Mouse (Mus musculus) left cerebral cortex, postnatal 4 days (tissue): ENCODE results near the gene Notch4. TPM values are rescaled to one million over a fixed set of nuclear protein-coding genes. Genes with fewer than 3 reads are reported as not detected.
A peak's percentile ranks its signal among the peaks of the same experiment; 100 is the strongest.
"Not testable (repeated sequence)": the region's sequence is repeated elsewhere in the genome, so short reads cannot be mapped to it uniquely, and the experiment has no call there.

Source experiments
- DNase-seq: peaks from one replicate; pipeline ENCODE4 v3.0.0-alpha.2; 2022
- intact Hi-C: fragments of 180-260 bp; cut with DNase I; formaldehyde crosslinking; loops from one replicate; pipeline ENCODE4 v1.15.1; 2025
- total RNA-seq, 2 experiments: library from RNA; stranded (reverse); gene quantifications; 2 replicates each; pipeline ENCODE4 v1.2.3; 2021

The Notch4 gene
- 1 to 10 TPM; 9.8 TPM for total RNA-seq

- intact Hi-C loops = no loop called here
- DNase-seq = no peak
Measured at GRCm38 (mm10) chr17:34564003-34564421, at the start of gene Notch4. Gene Notch4 (plus strand): TSS chr17:34564268.

DNA sequence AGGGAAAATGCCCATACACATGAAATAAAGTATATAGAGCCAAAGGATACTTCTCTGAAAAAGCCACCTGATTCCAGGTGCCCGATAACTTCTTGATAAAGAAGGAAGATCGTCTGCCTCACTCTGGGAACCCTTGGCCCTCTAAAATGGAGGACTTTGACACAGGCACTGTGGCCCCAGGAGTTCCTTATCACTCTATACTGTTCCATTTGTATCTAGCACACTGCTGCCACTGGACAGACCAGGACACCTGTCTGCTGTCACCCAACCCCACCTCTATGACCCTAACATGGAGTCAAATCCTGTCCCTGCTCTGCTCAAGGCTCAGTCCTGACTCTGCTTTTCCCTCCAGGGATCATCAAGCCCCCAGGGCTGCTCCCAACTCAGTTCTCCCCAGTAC is 47.6 kb upstream of the Notch4 start:
- no peak for DNase-seq
- intact Hi-C loops = no loop called here

- intact Hi-C loops = no loop called here
- no peak for DNase-seq
Measured at GRCm38 (mm10) chr17:34517252-34517651, 46.8 kb upstream of the Notch4 start, which contains the start of gene Btnl6. Gene Btnl6 (minus strand): TSS chr17:34517352.

GRCm38 (mm10) chr17:34517795-34518194 is 46.3 kb upstream of the Notch4 start:
- DNase-seq = no peak
- intact Hi-C loops = no loop called here

- intact Hi-C loops, DNase-seq: not testable (repeated sequence)
Measured at GRCm38 (mm10) chr17:34518571-34518970, 45.5 kb upstream of the Notch4 start.

GRCm38 (mm10) chr17:34519001-34519400 is 45.1 kb upstream of the Notch4 start:
- DNase-seq = no peak
- intact Hi-C loops = no loop called here

DNA sequence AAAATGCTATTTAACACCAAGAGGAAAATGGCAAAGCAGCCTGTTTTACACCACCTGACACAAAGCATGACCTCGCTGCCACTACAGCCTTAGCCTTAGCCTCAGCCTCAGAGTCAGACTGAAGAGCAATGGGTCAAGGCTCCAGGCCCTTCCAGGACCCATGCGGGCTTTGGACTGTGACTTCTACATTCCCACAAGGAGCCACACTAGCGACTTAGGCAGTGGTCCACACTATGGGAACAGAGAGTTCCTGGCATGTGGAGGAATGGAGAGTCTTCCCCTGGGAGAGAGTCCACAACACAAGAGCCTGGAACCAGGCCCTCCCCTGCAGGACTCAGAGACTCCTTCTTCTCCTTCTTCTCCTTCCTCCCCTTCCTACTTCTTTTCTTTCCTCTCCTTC is 31.4 kb upstream of the Notch4 start:
- no peak for DNase-seq
- intact Hi-C loops = no loop called here

- intact Hi-C loops, DNase-seq: not testable (repeated sequence)
Measured at GRCm38 (mm10) chr17:34543567-34543966, 20.5 kb upstream of the Notch4 start.

DNA sequence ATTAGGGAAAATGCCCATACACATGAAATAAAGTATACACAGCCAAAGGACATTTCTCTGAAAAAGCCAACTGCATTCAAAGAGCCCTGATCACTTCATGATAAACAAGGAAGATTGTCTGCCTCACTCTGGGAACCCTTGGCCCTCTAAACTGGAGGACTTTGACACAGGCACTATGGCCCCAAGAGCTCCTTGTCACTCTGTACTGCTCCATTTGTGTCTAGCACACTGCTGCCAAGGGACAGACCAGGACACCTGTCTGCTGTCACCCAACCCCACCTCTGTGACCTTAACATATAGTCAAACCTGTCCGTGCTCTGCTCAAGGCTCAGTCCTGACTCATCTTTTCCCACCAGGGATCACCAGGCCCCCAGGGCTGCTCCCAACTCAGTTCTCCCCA is 17.3 kb upstream of the Notch4 start:
- intact Hi-C loops = no loop called here
- DNase-seq = no peak

GRCm38 (mm10) chr17:34547601-34548000 is 16.5 kb upstream of the Notch4 start:
- DNase-seq = no peak
- intact Hi-C loops = no loop called here

DNA sequence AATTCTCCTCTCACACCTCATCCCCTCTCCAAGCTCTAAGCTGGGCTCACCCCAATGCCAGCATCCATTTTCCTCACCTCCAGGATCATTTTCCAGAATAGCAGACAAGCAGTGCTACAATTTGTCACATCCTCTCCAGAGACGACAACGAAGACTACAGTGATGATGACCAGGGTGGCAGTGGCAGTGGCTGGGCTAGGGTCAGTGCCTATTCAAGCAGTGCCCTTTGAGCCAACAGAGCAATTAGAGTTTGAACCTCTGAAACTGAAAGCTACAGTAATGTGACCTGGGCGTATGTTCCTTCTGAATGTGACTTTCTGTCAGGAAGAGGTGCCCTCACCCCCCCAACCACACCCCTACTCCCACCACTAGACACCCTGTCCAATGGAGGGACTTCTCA is 14.9 kb upstream of the Notch4 start:
- no peak for DNase-seq
- intact Hi-C loops = no loop called here

DNA sequence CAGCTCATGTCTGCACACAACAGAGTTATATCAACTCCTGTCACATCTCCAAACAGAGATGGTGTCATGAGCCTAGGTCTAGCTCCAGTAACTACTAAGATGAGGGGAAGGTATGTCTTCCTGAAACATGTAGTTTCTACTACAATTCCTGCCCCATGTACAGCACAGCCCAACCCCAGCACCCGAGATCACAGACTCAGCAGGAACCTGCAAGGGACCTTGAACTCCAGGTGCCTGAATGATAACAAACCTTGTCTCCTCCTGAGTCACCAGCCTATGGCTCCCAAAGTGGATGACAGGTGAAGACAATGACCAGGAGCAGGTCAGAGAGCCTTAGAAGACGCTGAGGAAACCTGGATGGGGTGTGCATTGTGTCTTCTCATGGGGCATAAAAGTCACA is 14.2 kb upstream of the Notch4 start:
- intact Hi-C loops = no loop called here
- no peak for DNase-seq

GRCm38 (mm10) chr17:34555483-34555882 is 8.6 kb upstream of the Notch4 start:
- intact Hi-C loops = loop anchor here (5.0 kb wide), 1 partner anchor 118 kb away; no protein-coding TSS in a partner anchor
- DNase-seq = peak; percentile 82

DNA sequence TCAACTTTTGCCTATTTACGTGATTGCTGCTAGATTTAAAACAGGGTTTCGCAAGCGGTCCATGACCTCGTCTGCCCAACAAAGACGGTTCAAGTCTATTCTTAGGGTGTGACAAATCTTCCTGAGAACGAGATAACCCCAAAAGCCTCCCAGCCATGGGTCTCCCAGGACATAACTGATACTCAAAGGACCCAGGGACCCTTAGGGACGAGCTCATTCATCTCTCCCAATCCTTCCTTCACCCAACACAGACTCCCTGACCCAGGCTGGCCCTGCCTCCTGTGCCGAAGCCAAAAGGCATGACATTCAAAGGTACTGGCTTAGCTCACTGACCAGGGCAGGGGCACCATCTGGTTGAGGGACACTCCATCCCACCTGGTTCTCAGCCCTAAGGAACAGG is 7.7 kb upstream of the Notch4 start:
- no peak for DNase-seq
- intact Hi-C loops = loop anchor here (5.0 kb wide), 1 partner anchor 119 kb away; no protein-coding TSS in a partner anchor

- intact Hi-C loops = loop anchor here (5.0 kb wide), 1 partner anchor 120 kb away; no protein-coding TSS in a partner anchor
- no peak for DNase-seq
Measured at GRCm38 (mm10) chr17:34557411-34557810, 6.7 kb upstream of the Notch4 start.

GRCm38 (mm10) chr17:34559116-34559515 is 5.0 kb upstream of the Notch4 start:
- no peak for DNase-seq
- intact Hi-C loops = loop anchor here (5.0 kb wide), 1 partner anchor 122 kb away; no protein-coding TSS in a partner anchor

DNA sequence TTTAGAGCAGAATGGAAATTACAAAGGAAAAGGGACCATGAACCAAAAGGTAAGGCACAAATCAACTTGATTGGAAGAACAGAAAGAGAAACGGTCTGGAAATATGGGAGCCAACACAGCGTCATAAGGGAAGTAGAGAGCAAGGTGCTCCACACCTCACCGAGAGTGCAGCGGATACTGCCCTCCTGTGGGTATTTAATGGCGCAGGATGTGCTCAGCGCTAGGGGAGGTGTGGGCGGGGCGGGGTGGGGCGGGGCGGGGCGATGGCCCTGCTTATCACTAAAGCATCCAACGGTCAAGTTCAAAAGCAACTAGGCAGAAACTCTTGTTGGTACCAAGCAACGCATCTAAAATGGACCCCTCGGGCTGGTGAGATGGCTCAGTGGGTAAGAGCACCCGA is 4.2 kb upstream of the Notch4 start:
- intact Hi-C loops = loop anchor here (5.0 kb wide), 1 partner anchor 123 kb away; no protein-coding TSS in a partner anchor
- DNase-seq = no peak

- intact Hi-C loops = no loop called here
- no peak for DNase-seq
Measured at GRCm38 (mm10) chr17:34560438-34560837, 3.6 kb upstream of the Notch4 start.

DNA sequence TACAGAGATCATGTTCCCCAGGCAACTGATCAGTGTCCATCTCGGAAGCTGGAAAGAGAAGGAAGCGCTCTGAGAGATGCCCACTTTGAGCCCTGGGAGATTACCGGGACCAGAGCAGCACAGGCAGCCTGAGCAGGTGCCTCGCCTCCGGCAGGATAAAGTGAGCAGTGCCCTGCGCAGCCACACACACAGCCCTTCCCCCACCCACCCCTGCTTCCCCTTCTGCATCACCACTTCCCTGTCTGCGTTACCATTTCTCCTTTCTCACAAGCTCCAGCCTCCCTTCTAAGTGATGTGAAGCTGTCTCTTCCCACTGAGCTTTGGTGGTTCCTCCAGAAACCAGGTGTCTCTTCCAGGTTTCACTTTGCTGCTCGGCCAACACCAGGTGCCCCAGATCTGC is 2.9 kb upstream of the Notch4 start:
- DNase-seq = no peak
- intact Hi-C loops = no loop called here

DNA sequence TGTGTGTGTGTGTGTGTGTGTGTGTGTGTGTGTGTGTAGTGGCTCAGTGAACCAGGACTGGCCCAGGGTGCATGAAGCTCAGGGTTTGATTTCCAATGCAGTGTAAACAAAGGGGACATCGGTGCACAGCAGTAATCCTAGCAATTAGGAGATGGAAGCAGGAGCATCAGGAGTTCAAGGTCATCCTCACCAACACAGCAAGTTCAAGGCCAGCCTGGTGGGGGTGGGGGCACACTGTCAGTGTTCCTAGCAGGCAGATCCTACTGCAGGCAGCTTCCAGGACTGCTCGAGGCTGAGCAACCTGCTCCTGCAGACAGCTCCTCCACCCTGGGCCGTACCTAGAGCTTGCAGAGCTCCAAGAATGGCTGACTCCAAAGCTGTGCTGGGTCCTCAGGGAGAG is 1.5 kb upstream of the Notch4 start:
- intact Hi-C loops = no loop called here

DNA sequence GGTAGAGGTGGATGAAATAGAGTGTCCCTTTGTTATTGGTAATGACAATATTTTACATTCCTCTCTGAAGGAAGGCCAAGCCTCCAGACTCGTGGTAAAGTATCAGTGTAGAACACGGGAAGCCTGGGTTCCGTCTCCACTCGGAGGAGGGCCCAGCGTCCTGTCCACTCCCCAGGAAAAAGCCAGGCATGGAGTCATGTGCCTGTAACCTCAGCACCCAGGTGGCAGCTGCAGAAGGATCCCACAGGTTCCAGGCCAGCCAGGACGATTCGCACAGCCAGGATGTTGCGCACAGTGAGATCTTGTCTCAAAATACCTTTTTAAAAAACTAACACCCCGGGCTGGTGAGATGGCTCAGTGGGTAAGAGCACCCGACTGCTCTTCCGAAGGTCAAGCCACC is 714 bp upstream of the Notch4 start:
- intact Hi-C loops = no loop called here
- DNase-seq = no peak

More for the DNA sequence above, 1.5 kb upstream of the Notch4 start:
- DNase-seq = no peak

- DNase-seq = no peak
- intact Hi-C loops = no loop called here
Measured at GRCm38 (mm10) chr17:34564796-34565195, 728 bp downstream of the Notch4 start.

DNA sequence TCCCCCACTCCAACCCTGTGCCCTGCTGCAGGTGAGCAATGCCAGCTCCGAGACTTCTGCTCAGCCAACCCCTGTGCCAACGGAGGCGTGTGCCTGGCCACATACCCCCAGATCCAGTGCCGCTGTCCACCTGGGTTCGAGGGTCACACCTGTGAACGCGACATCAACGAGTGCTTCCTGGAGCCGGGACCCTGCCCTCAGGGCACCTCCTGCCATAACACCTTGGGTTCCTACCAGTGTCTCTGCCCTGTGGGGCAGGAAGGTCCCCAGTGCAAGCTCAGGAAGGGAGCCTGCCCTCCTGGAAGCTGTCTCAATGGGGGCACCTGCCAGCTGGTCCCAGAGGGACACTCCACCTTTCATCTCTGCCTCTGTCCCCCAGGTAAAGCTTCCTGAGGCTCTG is 3.2 kb downstream of the Notch4 start:
- no peak for DNase-seq

More for the DNA sequence above, 3.2 kb downstream of the Notch4 start:
- intact Hi-C loops = no loop called here
